Mouse (Mus musculus): Measurements from ENCODE around the gene Fscn3.

- TF ChIP-seq CTCF (IDR thresholded peaks at IDR 0.05; ENCODE audit: borderline replicate concordance, insufficient read depth, low read length): no peak
- TF ChIP-seq POLR2A (IDR thresholded peaks at IDR 0.05; ENCODE audit: low read depth, low read length): no peak
Measured at GRCm38 (mm10) chr6:28385169-28385568, 42.4 kb upstream of the Fscn3 start.

Data from embryonic fibroblast, embryonic 13.5 days (primary cell).